Mouse (Mus musculus) CD4-positive naive resting alpha-beta T cell, adult 76 days (primary cell): ENCODE data around the gene Yjefn3. TPM values are rescaled to one million over a fixed set of nuclear protein-coding genes. Genes with fewer than 3 reads are reported as not detected.

Experiments used
- total RNA-seq: library from RNA; stranded (reverse); gene quantifications from one replicate; pipeline ENCODE4 v1.2.4, GENCODE M21; 2023

Gene Yjefn3
- 1.1 TPM for total RNA-seq

DNA sequence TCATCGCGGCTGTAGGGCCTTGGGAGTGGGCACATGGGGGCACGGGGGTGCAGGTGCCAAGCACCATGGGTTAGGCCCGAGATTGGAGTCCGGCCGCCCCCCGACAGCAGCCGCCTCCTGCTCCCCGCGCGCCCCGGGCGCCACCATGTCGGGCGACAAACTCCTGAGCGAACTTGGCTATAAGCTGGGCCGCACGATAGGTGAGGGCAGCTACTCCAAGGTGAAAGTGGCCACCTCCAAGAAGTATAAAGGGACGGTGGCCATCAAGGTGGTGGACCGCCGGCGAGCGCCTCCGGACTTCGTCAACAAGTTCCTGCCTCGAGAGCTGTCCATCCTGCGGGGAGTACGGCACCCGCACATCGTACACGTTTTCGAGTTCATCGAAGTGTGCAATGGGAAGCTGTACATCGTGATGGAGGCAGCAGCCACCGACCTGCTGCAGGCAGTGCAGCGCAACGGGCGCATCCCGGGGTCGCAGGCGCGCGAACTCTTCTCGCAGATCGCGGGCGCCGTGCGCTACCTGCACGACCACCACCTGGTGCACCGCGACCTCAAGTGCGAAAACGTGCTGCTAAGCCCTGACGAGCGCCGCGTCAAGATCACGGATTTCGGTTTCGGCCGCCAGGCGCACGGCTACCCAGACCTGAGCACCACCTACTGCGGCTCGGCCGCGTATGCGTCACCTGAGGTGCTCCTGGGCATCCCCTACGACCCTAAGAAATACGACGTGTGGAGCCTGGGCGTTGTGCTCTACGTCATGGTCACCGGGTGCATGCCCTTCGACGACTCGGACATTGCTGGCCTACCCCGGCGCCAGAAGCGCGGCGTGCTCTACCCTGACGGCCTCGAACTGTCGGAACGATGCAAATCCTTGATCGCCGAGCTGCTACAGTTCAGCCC, at the start of gene Yjefn3, which contains the start of the genes Tssk6 and Ndufa13:
Yjefn3 (minus strand) TSS at position 550 of the 900 bp plus-strand sequence.
Tssk6 (plus strand) TSS at position 22 of the 900 bp plus-strand sequence.
Ndufa13 (minus strand) TSS at position 396 of the 900 bp plus-strand sequence.

DNA sequence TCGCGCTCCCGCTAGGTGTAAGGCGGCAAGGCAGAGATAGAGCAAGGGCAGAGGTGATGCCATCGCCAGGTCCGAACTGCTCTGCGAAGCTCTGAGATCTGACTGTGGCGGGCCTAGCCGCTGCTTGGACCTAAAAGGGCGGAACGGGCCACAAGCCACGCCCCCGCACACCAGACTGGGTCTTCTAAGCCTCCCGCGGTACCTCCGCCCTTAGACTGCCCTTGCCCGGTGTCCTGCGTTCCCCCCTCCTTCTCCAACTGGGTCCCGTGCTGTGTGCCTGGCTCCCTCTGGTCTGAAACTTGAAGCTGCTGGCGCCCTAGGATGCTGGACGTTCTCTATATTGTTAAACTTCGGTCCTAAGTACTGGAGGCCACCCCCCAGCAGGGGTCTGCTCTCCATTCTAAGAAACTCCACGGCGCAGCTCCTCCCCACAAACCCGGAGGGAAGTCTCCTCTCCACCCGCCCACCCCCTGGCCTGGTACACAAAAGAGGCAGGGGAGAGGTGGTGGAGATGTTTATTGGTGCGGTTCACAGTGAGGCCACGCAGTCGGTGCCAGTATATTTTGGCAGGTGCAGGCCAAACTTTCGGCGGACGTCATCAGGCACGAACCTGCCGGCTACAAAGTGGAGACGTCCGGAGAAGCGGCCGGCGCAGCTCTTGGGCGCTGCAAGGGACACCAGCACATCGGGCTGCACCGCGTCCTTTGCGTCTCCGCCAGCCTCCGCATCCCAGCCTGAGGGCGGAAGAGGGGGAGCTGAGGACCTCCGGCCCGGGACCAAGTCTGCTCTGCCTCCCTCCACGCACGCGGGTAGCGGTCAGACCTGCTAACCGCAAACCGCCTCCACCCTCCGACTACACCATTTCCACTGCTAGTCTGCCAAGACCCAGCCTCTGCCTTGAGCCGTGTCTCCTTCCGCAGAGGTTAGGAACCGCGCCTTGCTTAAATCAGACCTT, 14.9 kb downstream of the Yjefn3 start, which contains the start of gene Cilp2:
Cilp2 (minus strand) TSS at position 399 of the 955 bp plus-strand sequence.

Other genes with a start within 250 kb of the Yjefn3 start
- 0.32 TPM for gene Zfp964, start 248.2 kb downstream of the Yjefn3 start, total RNA-seq
- 89.3 TPM for gene Zfp869, start 192.0 kb downstream of the Yjefn3 start, total RNA-seq
- gene Zfp963, start 152.7 kb downstream of the Yjefn3 start, total RNA-seq = 5.0 TPM
- gene Gm20422, start 127.8 kb downstream of the Yjefn3 start, total RNA-seq = 4.0 TPM
- 60.4 TPM for gene Atp13a1, start 111.5 kb downstream of the Yjefn3 start, total RNA-seq
- 43.1 TPM for gene Zfp866, start 111.5 kb downstream of the Yjefn3 start, total RNA-seq
- 236 TPM for gene Gmip, start 94.0 kb downstream of the Yjefn3 start, total RNA-seq
- gene Lpar2, start 80.3 kb downstream of the Yjefn3 start, total RNA-seq = 3.3 TPM
- 3.8 TPM for gene Pbx4, start 70.2 kb downstream of the Yjefn3 start, total RNA-seq
- gene Cilp2, start 15.0 kb downstream of the Yjefn3 start, total RNA-seq = not detected
- 0.44 TPM for gene Tssk6, start 528 bp downstream of the Yjefn3 start, total RNA-seq
- gene Ndufa13, start 154 bp downstream of the Yjefn3 start, total RNA-seq = 46.0 TPM
- 75.0 TPM for gene Gatad2a, start 93.7 kb upstream of the Yjefn3 start, total RNA-seq
- gene Mau2, start 140.0 kb upstream of the Yjefn3 start, total RNA-seq = 136 TPM
- 52.8 TPM for gene Sugp1, start 140.1 kb upstream of the Yjefn3 start, total RNA-seq
- gene Tm6sf2, start 170.2 kb upstream of the Yjefn3 start, total RNA-seq = not detected
- gene Hapln4, start 180.7 kb upstream of the Yjefn3 start, total RNA-seq = not detected
- gene Ncan, start 218.2 kb upstream of the Yjefn3 start, total RNA-seq = not detected
- gene Nr2c2ap, start 228.6 kb upstream of the Yjefn3 start, total RNA-seq = 24.6 TPM
- gene Rfxank, start 236.4 kb upstream of the Yjefn3 start, total RNA-seq = 25.9 TPM
- 55.2 TPM for gene Borcs8, start 236.8 kb upstream of the Yjefn3 start, total RNA-seq
- 3.4 TPM for gene Mef2b, start 237.0 kb upstream of the Yjefn3 start, total RNA-seq